Mouse (Mus musculus): ENCODE measurements at regions not wholly inside any gene's neighbourhood (a gene's known extent, or its start where the extent isn't known, plus 50 kb on each side); places are given as distances from the start of the nearest gene placed in this dataset.

GRCm38 (mm10) chr16:22750725-22751287, 60.6 kb downstream of the Crygs start:
- intact Hi-C loops (cut with DNase I) = no loop called here
- DNase-seq = no peak

DNA sequence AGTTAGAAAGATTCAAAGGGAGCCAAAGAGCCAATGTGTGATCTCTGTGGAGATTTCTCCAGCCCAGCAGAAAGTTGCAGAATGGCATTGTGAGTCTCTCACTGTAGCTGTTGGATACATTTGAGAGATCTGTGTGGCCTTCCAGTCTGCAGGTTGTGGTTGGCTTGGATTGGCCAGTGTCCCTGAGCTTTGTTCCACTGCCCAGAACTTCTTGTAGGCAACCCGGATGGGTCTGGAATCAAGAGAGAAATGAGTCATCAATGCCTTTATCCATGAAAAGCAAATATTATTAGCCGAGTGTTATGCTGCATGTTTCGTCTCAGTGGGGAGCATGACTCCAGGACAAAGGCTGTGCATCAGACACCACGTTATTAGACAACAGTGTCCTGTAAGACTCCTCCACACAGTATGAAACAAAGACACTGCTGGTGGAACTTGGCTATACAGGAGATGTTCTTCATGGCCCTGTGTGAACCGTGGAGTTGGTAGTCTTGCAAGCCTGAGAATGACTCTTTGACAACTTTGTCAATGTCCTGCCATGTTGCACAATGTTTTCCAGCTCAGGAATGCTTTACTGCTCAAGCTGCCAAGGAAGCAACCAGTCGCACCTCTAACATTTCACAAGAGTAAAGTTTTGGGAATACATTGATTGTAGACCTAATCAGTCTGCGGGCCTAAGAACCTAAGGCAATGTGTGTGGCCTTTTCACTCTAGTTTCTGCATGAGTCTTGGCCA, 67.1 kb downstream of the Crygs start:
- no peak for DNase-seq
- intact Hi-C loops (cut with DNase I) = no loop called here

DNA sequence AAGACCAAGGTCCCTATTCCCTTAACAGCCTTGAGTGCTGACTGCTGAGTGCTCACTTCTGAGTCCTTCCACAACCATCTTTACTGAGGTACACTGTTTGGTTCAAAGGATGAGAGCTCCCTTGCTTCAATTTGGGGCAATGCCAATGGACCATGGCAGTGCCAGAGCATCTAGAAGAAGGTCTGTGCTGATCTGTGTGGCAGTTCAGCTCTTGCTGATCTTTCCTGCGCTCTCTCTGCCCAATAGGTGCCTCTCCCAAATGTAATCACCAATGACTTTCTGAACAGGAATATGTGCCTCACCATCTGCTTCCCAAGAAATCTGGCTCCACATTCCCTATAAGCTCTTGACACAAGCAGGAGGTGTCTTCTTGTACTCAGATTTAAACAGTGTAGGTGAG, 67.9 kb downstream of the Crygs start:
- intact Hi-C loops (cut with DNase I) = no loop called here
- DNase-seq = no peak

DNA sequence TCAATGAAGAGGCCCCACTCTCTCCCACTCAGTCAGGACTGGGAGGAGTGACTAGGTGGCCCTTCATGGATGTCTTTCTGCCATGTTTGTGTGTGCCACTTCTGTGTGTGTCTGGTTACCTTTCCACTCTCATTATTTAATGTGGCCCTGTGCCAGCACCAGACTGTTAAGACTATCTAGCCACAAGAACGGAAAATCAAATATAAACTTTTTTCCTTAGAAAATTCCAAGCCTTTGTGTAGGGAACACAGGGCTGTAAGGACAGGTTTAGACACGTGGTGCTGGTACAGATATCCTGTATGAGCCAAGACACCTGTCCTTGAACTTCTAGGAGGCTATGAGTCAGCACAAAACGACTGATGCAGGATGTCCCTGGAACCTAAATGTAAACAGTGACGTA, 69.9 kb downstream of the Crygs start:
- intact Hi-C loops (cut with DNase I) = no loop called here
- no peak for DNase-seq

DNA sequence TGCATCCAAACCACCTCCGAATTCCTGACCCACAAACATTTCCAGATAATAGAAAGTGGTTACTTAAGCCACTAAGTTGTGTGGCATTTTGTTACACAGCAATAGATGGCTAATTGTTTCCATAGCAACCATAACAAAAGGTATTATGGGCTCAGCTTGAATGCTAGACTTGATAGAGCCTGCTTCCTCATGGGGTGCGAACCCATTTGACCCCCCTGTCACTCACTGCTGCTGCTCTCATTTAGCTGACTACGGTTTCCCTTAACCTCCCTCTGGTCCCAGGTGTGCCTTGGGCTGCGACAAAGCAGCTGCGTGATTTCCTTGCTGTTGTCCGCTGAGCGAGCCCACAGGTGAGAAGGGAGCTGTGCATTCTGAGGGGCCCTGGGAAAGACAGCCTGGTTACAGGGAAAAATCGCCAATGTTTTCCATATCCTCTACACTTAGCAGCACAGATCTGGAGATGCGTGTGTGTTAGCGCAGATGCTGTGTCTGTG, 76.8 kb downstream of the Crygs start:
- intact Hi-C loops (cut with DNase I) = no loop called here
- no peak for DNase-seq

GRCm38 (mm10) chr16:22733772-22734528, 76.9 kb upstream of the Dgkg start:
- intact Hi-C loops (cut with DNase I) = no loop called here
- no peak for DNase-seq

GRCm38 (mm10) chr16:22729096-22729495, 72.1 kb upstream of the Dgkg start:
- intact Hi-C loops (cut with DNase I) = no loop called here
- DNase-seq = no peak

DNA sequence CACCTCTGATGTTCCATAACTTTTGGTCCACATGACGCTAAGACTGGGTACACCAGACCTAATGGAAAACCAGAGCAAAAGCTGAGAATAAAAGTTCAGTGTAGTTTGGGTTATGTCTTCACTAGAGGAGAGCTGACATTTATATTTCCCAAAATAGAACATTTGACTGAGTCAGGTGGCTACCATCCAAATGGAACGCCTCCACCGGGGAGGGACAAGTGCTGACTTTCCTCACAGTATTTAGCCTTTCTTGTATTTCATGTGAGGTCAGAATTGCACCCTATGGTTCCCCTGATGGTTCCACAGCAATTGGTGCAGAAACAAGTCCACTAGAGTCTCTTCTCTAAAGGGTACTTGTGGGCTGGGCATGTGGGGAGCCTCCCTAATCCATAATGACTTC, 68.2 kb upstream of the Dgkg start:
- DNase-seq = peak; percentile 25 to 32
- intact Hi-C loops (cut with DNase I) = no loop called here

- DNase-seq = no peak
- intact Hi-C loops (cut with DNase I) = no loop called here
Observed at GRCm38 (mm10) chr16:22723333-22723732, 66.3 kb upstream of the Dgkg start.

- no peak for DNase-seq
- intact Hi-C loops (cut with DNase I) = no loop called here
Observed at GRCm38 (mm10) chr16:22719791-22720190, 62.8 kb upstream of the Dgkg start.

GRCm38 (mm10) chr16:22719304-22719703, 62.3 kb upstream of the Dgkg start:
- intact Hi-C loops (cut with DNase I) = no loop called here
- DNase-seq = no peak

- no peak for DNase-seq
- intact Hi-C loops (cut with DNase I) = no loop called here
Observed at GRCm38 (mm10) chr16:22717462-22717861, 60.4 kb upstream of the Dgkg start.

DNA sequence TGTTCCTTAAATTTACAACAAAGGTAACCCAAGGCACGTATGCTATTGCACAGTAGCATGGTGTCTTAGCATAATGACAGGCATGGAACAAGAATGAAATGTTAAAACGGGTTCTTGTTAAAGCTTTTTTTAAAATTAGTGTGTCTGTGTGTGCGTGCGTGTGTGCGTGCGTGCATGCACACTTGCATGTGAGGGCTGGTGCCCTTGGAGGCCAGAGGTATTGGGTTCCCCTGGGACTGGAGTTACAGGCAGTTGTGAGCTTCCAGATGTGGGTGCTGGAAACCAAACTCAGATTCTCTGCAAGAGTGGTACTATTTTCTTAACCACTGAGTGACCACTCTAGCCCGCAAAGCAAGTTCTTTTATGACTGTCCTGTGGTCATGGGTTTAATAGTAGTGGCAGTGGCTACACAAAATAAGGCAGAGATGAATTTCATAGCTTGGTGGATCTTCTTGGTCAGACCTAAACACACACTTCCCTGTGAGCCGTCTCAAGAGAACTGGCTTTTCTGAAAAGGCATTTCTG, 59.3 kb upstream of the Dgkg start:
- intact Hi-C loops (cut with DNase I) = no loop called here
- DNase-seq = no peak

- no peak for DNase-seq
- intact Hi-C loops (cut with DNase I) = no loop called here
Observed at GRCm38 (mm10) chr16:22714315-22714714, 57.3 kb upstream of the Dgkg start.

DNA sequence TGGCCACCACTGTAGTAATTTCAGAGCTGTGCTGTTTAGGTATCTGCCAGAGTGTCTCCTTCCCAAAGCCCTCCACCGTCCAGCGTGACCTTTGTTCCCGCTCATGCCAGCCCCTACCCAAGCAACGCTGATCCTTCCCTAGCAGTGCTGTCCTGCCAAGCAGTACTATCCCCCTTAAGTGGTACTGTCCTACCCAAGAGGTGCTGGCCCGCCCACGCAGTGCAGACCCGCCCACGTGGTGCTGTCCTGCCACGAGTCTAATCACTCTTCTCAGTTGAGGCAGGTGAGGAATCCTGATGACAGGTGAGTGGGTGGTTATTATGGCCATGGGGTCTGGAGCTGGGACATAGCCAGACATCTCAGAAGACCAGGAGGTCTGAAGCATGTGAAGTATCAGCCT, 51.7 kb upstream of the Dgkg start:
- no peak for DNase-seq
- intact Hi-C loops (cut with DNase I) = no loop called here

Data from heart, postnatal 36 days (tissue).